Mouse (Mus musculus) megakaryocyte, embryonic 14.5 days (primary cell): ENCODE results near the gene Olfr455.

ENCODE experiments used
- FLI1 ChIP-seq: IDR thresholded peaks from 2 replicates; pipeline ENCODE4 v1.6.1; 2012; ENCODE audit warnings: low read length, inconsistent platforms, mixed read lengths
- GATA1 ChIP-seq: IDR thresholded peaks from 3 replicates; pipeline ENCODE4 v1.6.1; 2012; ENCODE audit warnings: mixed read lengths, low read length, inconsistent platforms, borderline replicate concordance

DNA sequence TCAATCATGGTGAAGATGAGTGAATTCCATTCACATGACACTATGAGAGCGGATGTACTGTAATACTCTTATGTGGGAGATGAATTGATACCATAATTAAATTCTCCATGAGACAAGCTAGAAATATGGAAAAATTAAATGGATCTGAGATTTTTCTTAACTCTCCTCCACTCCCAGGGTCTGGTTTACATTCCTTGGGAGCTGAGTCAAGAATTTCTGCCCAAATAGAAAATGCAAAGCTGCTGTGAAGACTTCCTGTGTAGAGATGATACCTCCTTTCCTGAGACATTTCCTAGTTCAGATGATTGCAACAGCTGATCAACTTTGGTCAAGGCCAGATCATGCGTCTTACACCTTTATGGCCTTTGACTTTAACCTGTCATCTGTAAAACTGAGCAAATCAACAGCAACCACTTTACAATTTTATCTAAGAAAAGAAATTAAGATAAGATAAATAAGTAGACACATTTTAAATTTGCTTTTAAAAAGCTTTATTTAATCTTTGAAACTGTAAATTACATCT, 18.8 kb upstream of the Olfr455 start:
- TF ChIP-seq GATA1 (no peak), FLI1 (no peak)
